Mouse (Mus musculus) left cerebral cortex, adult 9 months (tissue): Measurements from ENCODE around the gene Pla1a.

Experiments
- DNase-seq, 2 experiments: peaks; one replicate each; pipeline ENCODE4 v3.0.0; 2022; ENCODE audit warnings: low spot score in 2 of 2

Pla1a gene

DNA sequence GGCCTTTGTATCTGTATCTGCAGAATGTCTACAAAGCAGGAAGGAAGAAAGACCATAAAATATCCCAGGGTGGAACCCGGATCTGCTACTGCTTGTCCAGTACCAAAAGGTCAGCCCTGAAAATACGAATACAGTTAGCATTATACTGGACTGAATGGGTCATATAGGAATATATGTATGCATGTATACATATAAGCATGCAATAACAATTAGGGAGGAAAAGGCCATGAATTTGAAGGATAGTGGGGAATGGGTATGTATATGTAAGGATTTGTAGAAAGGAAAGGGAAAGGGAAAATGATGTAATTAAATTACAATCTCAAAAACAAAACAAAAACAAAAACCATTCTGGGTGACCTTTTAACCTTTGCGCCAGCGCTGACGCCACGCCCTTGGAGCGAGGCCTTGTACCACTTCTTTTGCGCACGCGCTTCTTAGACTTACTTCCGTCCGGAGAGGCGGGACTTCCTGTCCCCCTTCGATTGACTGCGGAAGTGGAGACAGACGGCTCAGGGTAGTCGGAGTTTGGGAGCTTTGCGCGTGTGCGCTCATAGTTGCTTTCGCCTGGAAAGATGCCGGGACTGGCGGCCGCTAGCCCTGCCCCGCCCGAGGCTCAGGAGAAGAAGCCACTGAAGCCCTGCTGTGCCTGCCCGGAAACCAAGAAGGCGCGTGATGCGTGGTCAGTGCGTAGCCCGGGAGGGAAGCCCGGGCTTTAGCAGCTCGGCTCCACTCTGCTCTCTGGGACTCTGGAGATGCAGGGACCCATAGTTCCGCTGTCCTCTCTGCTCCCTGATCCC, 86.2 kb downstream of the Pla1a start, which contains the start of the genes Cox17 and Gm21987:
Gene Cox17, plus strand, starts transcription at position 463 of the 797 bp plus-strand sequence.
Gene Gm21987, plus strand, starts transcription at position 512 of the 797 bp plus-strand sequence.
- DNase-seq: peak; percentile 92 to 95
